Mouse (Mus musculus) testis, adult 2 months (tissue): ENCODE measurements around the gene Rnf220.

ENCODE experiments used
- CTCF ChIP-seq: fragments of 200-500 bp; IDR thresholded peaks from 2 replicates; pipeline ENCODE4 v1.5.1; 2012; ENCODE audit warnings: low read depth, mild to moderate bottlenecking, inconsistent platforms, low read length, moderate library complexity; ENCODE audit not compliant: control insufficient read depth, insufficient read depth, insufficient replicate concordance
- POLR2A ChIP-seq: fragments of 200-500 bp; IDR thresholded peaks from 2 replicates; pipeline ENCODE4 v1.6.1; 2012; ENCODE audit warnings: low read depth, mild to moderate bottlenecking, inconsistent platforms, low read length, moderate library complexity; ENCODE audit not compliant: control insufficient read depth

DNA sequence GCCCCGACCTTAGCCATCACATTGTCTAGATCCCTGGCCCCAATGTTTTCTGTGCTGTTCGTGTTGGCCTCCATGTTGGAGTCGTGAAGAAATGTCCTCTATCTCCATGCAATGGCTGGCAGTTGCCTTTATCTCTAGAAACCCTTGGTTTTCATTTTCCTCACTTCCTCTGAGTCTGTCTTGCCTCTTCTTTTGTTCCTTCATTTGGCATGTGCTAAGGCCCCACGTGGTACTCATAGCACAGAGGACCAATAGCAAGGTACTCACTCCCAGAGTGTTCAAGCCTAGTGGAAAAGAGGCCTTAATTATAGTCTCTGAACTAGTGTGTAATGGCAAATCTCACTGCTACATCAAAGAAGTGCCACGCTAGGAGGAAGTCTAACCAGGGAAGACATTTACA, 88.9 kb downstream of the Rnf220 start:
- TF ChIP-seq CTCF (no peak), POLR2A (no peak)
